Mouse (Mus musculus) heart, postnatal 4 days (tissue): Measurements from ENCODE around the gene Bmp2k. TPM values are rescaled to one million over a fixed set of nuclear protein-coding genes. Genes with fewer than 3 reads are reported as not detected.
A peak's percentile ranks its signal among the peaks of the same experiment; 100 is the strongest.

ENCODE experiments used
- DNase-seq: peaks from one replicate; pipeline ENCODE4 v3.0.0; 2021
- total RNA-seq, 2 experiments: library from RNA; stranded (reverse); gene quantifications; 2 replicates each; pipeline ENCODE4 v1.2.3; 2021

The Bmp2k gene
- total RNA-seq, 2 experiments from 2014 or later: 18.9 TPM

- DNase-seq: no peak
These were observed 113.2 kb downstream of the Bmp2k start for GRCm38 (mm10) chr5:97110697-97111096.

- DNase-seq: peak; percentile 98
These were observed 113.9 kb downstream of the Bmp2k start, which contains the start of gene Paqr3 for GRCm38 (mm10) chr5:97111207-97111910. Gene Paqr3, minus strand, starts transcription at chr5:97111596.

- DNase-seq: no peak
These were observed 127.5 kb downstream of the Bmp2k start for GRCm38 (mm10) chr5:97124977-97125376.

- no peak for DNase-seq
These were observed 128.0 kb downstream of the Bmp2k start for GRCm38 (mm10) chr5:97125459-97125970.

GRCm38 (mm10) chr5:97126005-97126404 is 128.5 kb downstream of the Bmp2k start:
- DNase-seq: peak; percentile 57

GRCm38 (mm10) chr5:97127284-97127683 is 129.8 kb downstream of the Bmp2k start:
- DNase-seq: no peak

GRCm38 (mm10) chr5:97128242-97129226 is 131.0 kb downstream of the Bmp2k start:
- peak; percentile 49 for DNase-seq

GRCm38 (mm10) chr5:97129589-97129988 is 132.1 kb downstream of the Bmp2k start:
- no peak for DNase-seq

GRCm38 (mm10) chr5:97135331-97135730 is 137.8 kb downstream of the Bmp2k start:
- no peak for DNase-seq

Other genes with a start within 250 kb of the Bmp2k start
- gene Anxa3, start 204.3 kb upstream of the Bmp2k start, total RNA-seq: 10 to 100 TPM; 43.7 to 49.1 TPM
- 1 to 10 TPM; 3.0 to 3.6 TPM for gene Paqr3, start 113.9 kb downstream of the Bmp2k start, total RNA-seq